8 mouse cellular contexts compared by ENCODE assay signal in genomic region chr5:115358872-115359271, GRCm38 (mm10). TPM values are rescaled to one million over a fixed set of nuclear protein-coding genes. Genes with fewer than 3 reads are reported as not detected.
DNase-seq lines count a peak whose midpoint lies in the region; ATAC-seq lines count a peak whose summit lies in the region.

No protein-coding gene starts in this region.

- ATAC-seq in frontal cortex, adult (ENCODE audit: low TSS enrichment), result peak; percentile 60; the same call in 1 of the 2 replicates
- peak; percentile 86 to 87 for ATAC-seq in hematopoietic stem cell, adult 5-6 weeks (replicated peaks in 1 of 2; ENCODE audit: insufficient read depth in 1 of 2, low FRiP score in 2 of 2, low TSS enrichment in 1 of 2, low read depth in 1 of 2, poor library complexity in 2 of 2, severe bottlenecking in 2 of 2)

- DNase-seq in NIH3T3 (ENCODE audit: low read depth), result peak; percentile 87
- peak; percentile 71 for DNase-seq in cerebellum, adult 9-11 months
- peak; percentile 84 to 97 for DNase-seq in layer of hippocampus, postnatal 25 days (ENCODE audit: extremely low spot score in 1 of 2, low spot score in 1 of 2)
- peak; percentile 90 for DNase-seq in lung, postnatal 14 days
- DNase-seq in right cerebral cortex, adult 2 months (ENCODE audit: low spot score in 2 of 2), result peak; percentile 81 to 83
- DNase-seq in urinary bladder, postnatal 10 days (ENCODE audit: low spot score), result peak; percentile 67

RNA-seq across cellular contexts. Expression of gene Cox6a1, which starts 10.1 kb away (rescaled TPM):
- total RNA-seq in hematopoietic stem cell, adult 5-6 weeks (2017), result 38.2 and 63.4 TPM in 2 replicates
- 100 to 1,000 TPM; 814 to 862 TPM for total RNA-seq in layer of hippocampus, postnatal 25 days (2021)

RNA-seq across cellular contexts. Expression of gene Triap1, which starts 17.8 kb away (rescaled TPM):
- 8.6 and 9.6 TPM in 2 replicates for total RNA-seq in hematopoietic stem cell, adult 5-6 weeks (2017)
- 10 to 100 TPM; 22.9 to 28.6 TPM for total RNA-seq in layer of hippocampus, postnatal 25 days (2021)

RNA-seq across cellular contexts. Expression of gene Gatc, which starts 17.9 kb away (rescaled TPM):
- 14.1 and 14.3 TPM in 2 replicates for total RNA-seq in hematopoietic stem cell, adult 5-6 weeks (2017)
- total RNA-seq in layer of hippocampus, postnatal 25 days (2021), result 10 to 100 TPM; 21.5 to 24.4 TPM

RNA-seq across cellular contexts. Expression of gene Srsf9, which starts 31.9 kb away (rescaled TPM):
- 82.0 and 105 TPM in 2 replicates for total RNA-seq in hematopoietic stem cell, adult 5-6 weeks (2017)
- total RNA-seq in layer of hippocampus, postnatal 25 days (2021), result 10 to 100 TPM; 79.8 to 90.6 TPM

RNA-seq across cellular contexts. Expression of gene Dynll1, which starts 58.1 kb away (rescaled TPM):
- 198 and 266 TPM in 2 replicates for total RNA-seq in hematopoietic stem cell, adult 5-6 weeks (2017)
- total RNA-seq in layer of hippocampus, postnatal 25 days (2021), result 100 to 1,000 TPM; 799 to 873 TPM

Comparison
In these comparisons a context has a peak if more than half of its experiments do, and no peak if none do; other contexts are left out.
1. Peak in every context shown above with its lines: DNase-seq and ATAC-seq.
2. RNA of gene Cox6a1, which starts 10.1 kb away (total RNA-seq): 814 to 862 TPM in layer of hippocampus, postnatal 25 days; 38.2 to 63.4 TPM in hematopoietic stem cell, adult 5-6 weeks; every median in the first group is over 10 times any median in the second.